Mouse (Mus musculus): ENCODE data around the gene Aqp5.

The Aqp5 gene

GRCm38 (mm10) chr15:99642622-99643021 lies 52.0 kb downstream of the Aqp5 start:
- DNase-seq: no peak

- DNase-seq: no peak
Observed at GRCm38 (mm10) chr15:99643832-99644231, 53.2 kb downstream of the Aqp5 start.
